Mouse (Mus musculus) T-cell, adult 2 months (primary cell): Measurements from ENCODE around the gene Dao.

Source experiments
- DNase-seq: peaks from one replicate; pipeline ENCODE4 v3.0.0; 2022; ENCODE audit warnings: low spot score

The Dao gene

DNA sequence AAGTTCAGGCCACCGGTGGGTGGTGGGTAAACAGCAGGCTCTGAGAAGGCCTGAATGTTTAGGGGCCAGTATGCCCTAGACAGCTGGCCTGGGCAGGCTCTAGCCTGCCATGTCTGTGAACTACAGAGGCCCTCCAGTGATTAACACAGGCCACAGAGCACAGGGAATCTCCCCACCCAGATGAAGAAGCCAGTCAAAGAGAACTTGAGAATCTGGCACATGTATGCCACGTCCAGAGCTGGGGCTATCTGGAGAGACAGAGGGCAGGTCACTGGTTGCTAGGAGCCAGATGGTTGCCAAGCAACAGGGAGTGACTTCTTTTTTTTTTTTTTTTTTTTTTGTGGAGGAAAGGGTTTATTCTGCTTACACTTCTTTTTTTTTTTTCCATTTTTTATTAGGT, 68.8 kb downstream of the Dao start:
- DNase-seq = no peak
